Mouse (Mus musculus): ENCODE results near the gene Grk3. TPM values are rescaled to one million over a fixed set of nuclear protein-coding genes. Genes with fewer than 3 reads are reported as not detected.

Gene Grk3
- polyA plus RNA-seq (2015; fragmentation: Nextera tagmentation; extraction: Ambion mirVana) = 13.7 and 20.6 TPM in 2 replicates

DNA sequence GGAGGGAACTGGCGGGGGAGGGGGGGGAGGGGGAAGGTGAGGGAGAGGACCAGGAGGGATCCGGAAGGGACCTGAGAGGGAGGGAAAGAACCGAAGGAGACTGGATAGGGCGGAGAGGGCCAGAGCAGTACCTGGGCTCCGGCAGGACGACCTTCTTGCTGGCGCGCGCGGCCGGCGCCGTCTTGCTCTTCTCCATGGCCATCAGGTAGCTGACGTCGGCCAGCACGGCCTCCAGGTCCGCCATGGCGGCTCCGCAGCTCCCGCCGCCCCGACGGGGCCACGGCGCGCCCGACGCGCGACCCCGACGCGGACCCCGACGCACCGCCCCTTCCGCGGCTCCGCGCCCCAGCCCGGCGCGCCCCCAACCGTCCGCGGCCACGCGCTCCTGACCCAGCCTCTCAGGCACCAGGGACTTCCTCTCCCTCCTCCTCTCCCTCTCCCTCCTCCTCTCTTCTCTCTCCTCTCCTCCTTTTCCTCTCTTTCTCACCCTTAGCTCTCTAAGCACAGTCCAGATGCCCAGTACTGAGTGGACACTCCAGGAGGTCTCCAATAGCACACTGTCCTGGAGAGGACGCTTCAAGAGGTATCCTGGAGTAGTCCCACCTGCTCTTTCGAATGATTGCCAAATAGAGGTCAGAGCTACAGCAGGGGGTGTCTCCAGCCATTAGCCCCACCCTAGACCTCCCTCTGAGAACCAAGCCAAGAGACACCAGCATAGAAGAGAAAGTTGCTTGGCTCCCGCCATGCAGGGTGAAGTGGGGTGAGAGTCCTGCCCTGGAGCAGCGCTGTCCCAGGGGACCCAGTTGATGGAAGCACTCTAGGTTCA lies at the start of gene Grk3:
TSS of gene Grk3 (minus strand) at position 556 of the 826 bp plus-strand sequence.
- H3K9me3 ChIP-seq = no peaks in the 10 kb centered on the region
- H3K36me3 ChIP-seq = no peaks in the 10 kb centered on the region
- peak within 1 kb of the TSS; percentile 62 for H3K4me3 ChIP-seq
- ATAC-seq (ENCODE audit: borderline replicate concordance, extremely low read depth, low FRiP score, low TSS enrichment) = peak; percentile 87
- H3K9ac ChIP-seq = peak within 1 kb of the TSS; percentile 65
- H3K27me3 ChIP-seq = no peaks in the 10 kb centered on the region
- H3K27ac ChIP-seq = peak within 1 kb of the TSS; percentile 86
- H3K4me1 ChIP-seq = peaks cover 19% of the 10 kb centered on the region
- peak within 1 kb of the TSS; percentile 56 for H3K4me2 ChIP-seq
- 2% methylated on average over 44 of the region's 52 CpGs for WGBS

GRCm38 (mm10) chr5:113054308-113054707 lies 38.7 kb upstream of the Grk3 start:
- Histone ChIP-seq H3K4me2 (no peak overlapping the region), H3K36me3 (no peaks in the 10 kb centered on the region), H3K9me3 (no peaks in the 10 kb centered on the region), H3K27ac (no peak overlapping the region), H3K4me1 (no peaks in the 10 kb centered on the region), H3K27me3 (no peaks in the 10 kb centered on the region; the same call in none of the 2 replicates), H3K9ac (no peak overlapping the region), H3K4me3 (no peak overlapping the region)
- WGBS = 2% methylated on average over 16 of the region's 16 CpGs
- ATAC-seq (ENCODE audit: borderline replicate concordance, extremely low read depth, low FRiP score, low TSS enrichment) = no peak

GRCm38 (mm10) chr5:113050581-113051185 lies 35.1 kb upstream of the Grk3 start:
- ATAC-seq (ENCODE audit: borderline replicate concordance, extremely low read depth, low FRiP score, low TSS enrichment) = no peak
- no peak overlapping the region for H3K4me2 ChIP-seq
- no peak overlapping the region for H3K4me3 ChIP-seq
- no peak overlapping the region for H3K9ac ChIP-seq
- H3K27me3 ChIP-seq = no peaks in the 10 kb centered on the region; the same call in none of the 2 replicates
- H3K9me3 ChIP-seq = no peaks in the 10 kb centered on the region
- peaks cover under 1% of the 10 kb centered on the region; the same call in 1 of the 2 replicates for H3K4me1 ChIP-seq
- WGBS = 46% methylated on average over 7 of the region's 7 CpGs
- no peaks in the 10 kb centered on the region for H3K36me3 ChIP-seq
- no peak overlapping the region for H3K27ac ChIP-seq

DNA sequence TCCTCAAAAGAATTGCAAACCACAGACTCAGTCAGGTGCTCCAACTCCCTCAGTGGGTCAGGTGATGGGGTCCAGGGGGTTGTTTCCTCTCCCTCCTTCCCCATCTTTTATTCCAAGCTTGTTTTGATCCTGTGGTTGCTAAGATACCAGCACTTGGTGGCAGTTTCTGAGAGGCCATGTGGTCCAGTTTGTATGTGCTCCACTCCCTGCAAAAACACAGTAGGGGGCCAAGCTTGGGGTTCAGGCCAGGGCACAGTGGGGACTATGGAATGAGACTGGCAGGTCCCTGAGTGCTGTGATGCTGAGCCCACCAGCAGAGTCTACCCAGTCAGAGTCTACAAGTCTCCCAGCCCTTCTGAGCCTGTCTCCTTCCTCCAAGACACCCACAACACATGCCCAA lies 34.3 kb upstream of the Grk3 start:
- no peak overlapping the region for H3K4me2 ChIP-seq
- ATAC-seq (ENCODE audit: borderline replicate concordance, extremely low read depth, low FRiP score, low TSS enrichment) = no peak
- H3K9ac ChIP-seq = no peak overlapping the region
- no peaks in the 10 kb centered on the region for H3K36me3 ChIP-seq
- H3K4me1 ChIP-seq = peaks cover 5% of the 10 kb centered on the region; the same call in 1 of the 2 replicates
- H3K4me3 ChIP-seq = no peak overlapping the region
- H3K27ac ChIP-seq = no peak overlapping the region
- no peaks in the 10 kb centered on the region for H3K9me3 ChIP-seq
- no peaks in the 10 kb centered on the region; the same call in 1 of the 2 replicates for H3K27me3 ChIP-seq

DNA sequence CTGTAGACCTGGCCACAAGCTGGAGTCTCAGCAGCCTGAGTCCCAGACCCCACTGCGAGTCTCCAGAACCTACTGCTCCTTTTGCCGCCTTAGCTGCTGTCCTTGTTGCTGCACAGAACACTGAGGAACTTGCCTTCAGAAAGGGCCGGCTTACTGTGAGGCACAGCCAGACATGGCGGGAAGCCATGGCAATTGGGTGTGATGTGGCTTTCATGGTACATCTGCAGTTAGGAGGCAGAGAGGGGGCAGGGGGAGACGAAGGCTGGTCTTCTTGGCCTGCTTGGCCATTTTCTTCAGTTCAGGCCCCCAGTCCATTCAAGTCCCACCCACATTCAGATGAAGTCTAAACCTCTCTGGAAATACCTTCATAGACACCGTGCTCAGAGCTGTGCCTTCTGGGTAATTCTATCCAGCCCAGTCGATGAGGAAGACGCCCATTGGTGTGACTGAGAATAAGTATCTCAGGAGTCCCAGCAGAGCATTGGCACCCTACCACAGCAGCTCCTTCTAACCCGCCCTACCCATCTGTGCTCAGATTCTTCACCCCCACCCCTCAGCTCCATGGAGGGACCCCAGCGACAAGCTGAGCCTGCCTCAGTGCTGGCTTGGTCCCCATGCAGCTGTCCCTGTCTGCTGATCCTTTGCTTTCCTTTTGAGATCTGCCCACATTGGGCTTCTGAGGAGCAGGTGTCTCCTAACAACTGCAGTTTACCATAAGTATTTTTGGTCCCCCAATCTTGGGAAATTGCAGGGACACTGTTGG lies 30.1 kb upstream of the Grk3 start:
- no peak for ATAC-seq (ENCODE audit: borderline replicate concordance, extremely low read depth, low FRiP score, low TSS enrichment)
- Histone ChIP-seq H3K9me3 (no peaks in the 10 kb centered on the region), H3K4me3 (no peak overlapping the region), H3K36me3 (no peaks in the 10 kb centered on the region), H3K27me3 (no peaks in the 10 kb centered on the region), H3K4me2 (no peak overlapping the region), H3K27ac (no peak overlapping the region), H3K4me1 (peaks cover 21% of the 10 kb centered on the region), H3K9ac (no peak overlapping the region)
- WGBS = 78% methylated on average over 10 of the region's 10 CpGs

DNA sequence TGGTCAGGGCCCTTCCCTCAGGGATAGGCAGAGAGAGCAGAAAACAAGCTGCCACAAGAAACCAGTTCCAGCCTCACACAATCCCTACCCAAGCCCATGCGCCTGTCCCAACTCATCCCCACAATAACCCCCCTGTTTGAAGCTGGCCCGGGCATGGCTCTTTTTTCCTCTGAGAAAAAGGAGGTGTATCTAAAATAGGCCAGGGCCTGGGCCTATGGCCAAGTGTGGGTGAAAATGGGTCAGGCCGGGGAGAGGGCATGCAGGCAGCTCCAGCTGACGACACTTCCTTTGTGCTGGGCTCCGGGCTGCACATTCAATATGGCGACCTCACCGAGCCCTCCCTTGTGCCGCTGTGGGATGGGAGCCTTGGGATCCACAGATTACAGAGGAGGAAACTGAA lies 27.9 kb upstream of the Grk3 start:
- ATAC-seq (ENCODE audit: borderline replicate concordance, extremely low read depth, low FRiP score, low TSS enrichment) = no peak
- no peak overlapping the region for H3K27ac ChIP-seq
- H3K9ac ChIP-seq = no peak overlapping the region
- H3K4me2 ChIP-seq = no peak overlapping the region
- no peaks in the 10 kb centered on the region for H3K27me3 ChIP-seq
- H3K9me3 ChIP-seq = no peaks in the 10 kb centered on the region
- H3K4me1 ChIP-seq = peaks cover 27% of the 10 kb centered on the region
- WGBS = 83% methylated on average over 8 of the region's 8 CpGs
- H3K4me3 ChIP-seq = no peak overlapping the region
- H3K36me3 ChIP-seq = no peaks in the 10 kb centered on the region

DNA sequence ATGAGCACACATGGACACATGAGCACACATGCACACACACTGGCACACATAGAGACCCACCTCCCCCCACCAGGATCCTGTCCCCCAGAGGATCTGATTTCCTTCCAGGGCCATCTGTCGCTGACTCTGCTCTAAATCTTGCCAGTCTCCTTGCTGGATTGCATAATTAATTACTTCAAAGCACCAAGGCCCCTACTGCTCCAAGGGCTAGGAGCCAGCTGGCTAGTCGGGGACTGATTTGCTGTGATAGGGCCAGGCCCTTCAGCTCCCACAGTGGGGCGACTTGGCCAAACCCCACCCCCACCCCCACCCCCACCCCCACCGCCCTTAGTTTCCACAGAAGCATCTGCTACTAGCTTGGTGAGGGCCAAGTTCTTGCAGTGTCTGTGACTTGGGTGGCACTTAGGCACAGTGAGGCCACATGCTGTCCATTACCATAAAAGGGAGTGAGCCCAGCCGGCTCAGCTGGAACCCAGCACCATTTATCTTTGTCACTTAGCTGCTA lies 26.0 kb upstream of the Grk3 start:
- Histone ChIP-seq H3K4me3 (no peak overlapping the region), H3K9ac (no peak overlapping the region), H3K9me3 (no peaks in the 10 kb centered on the region), H3K4me1 (peaks cover 29% of the 10 kb centered on the region), H3K36me3 (no peaks in the 10 kb centered on the region), H3K27ac (peak overlapping the region; percentile 68), H3K4me2 (no peak overlapping the region), H3K27me3 (no peaks in the 10 kb centered on the region)
- peak; percentile 89 for ATAC-seq (ENCODE audit: borderline replicate concordance, extremely low read depth, low FRiP score, low TSS enrichment)
- 19% methylated on average over 5 of the region's 5 CpGs for WGBS

DNA sequence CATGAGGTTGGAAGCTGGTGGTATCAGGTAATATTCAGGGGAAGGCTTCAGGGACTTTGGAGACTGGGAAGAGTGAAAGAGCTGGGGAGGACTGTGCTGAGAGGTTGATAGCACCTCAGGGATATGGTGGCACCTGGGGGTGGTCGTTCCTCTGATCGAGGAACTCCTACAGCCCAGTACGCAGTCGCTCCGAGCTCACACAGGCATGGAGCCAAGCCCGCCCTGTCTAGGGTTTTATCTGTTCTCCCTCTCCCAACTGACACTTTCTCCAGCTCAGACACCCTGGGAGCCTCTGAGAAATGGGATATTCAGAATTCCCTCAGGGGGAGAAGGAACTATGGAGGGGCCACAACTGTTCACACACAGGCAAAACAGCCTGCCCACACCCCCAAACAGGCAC lies 25.2 kb upstream of the Grk3 start:
- Histone ChIP-seq H3K27me3 (no peaks in the 10 kb centered on the region), H3K9me3 (no peaks in the 10 kb centered on the region), H3K4me1 (peaks cover 37% of the 10 kb centered on the region), H3K9ac (no peak overlapping the region), H3K4me2 (no peak overlapping the region), H3K27ac (peak overlapping the region; percentile 68), H3K36me3 (no peaks in the 10 kb centered on the region), H3K4me3 (no peak overlapping the region)
- 54% methylated on average over 6 of the region's 6 CpGs for WGBS
- peak; percentile 24; the same call in 1 of the 2 replicates for ATAC-seq (ENCODE audit: borderline replicate concordance, extremely low read depth, low FRiP score, low TSS enrichment)

DNA sequence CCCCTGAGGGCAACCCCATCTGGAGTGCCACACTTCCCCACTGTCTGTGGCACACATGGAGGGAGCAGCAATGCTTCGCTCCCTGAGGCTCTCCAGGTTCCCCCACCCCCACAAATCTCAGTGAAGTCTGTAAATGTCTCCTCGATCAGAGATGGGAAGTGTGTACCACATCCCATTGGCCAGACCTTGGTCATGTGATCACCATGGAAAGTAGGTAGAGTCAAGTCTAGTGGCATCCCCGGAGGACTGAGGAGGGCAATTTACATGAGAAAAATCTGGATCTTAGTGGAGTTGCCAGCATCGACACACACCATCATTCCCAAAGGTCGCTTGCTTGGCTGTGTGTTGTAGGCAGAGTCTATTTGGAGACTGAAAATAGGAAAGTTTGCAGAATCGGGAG lies 23.0 kb upstream of the Grk3 start:
- Histone ChIP-seq H3K27ac (no peak overlapping the region), H3K4me1 (peaks cover 51% of the 10 kb centered on the region), H3K4me3 (no peak overlapping the region), H3K4me2 (no peak overlapping the region), H3K9me3 (no peaks in the 10 kb centered on the region), H3K9ac (no peak overlapping the region), H3K36me3 (no peaks in the 10 kb centered on the region), H3K27me3 (no peaks in the 10 kb centered on the region)
- ATAC-seq (ENCODE audit: borderline replicate concordance, extremely low read depth, low FRiP score, low TSS enrichment) = no peak
- 86% methylated on average over 6 of the region's 6 CpGs for WGBS

DNA sequence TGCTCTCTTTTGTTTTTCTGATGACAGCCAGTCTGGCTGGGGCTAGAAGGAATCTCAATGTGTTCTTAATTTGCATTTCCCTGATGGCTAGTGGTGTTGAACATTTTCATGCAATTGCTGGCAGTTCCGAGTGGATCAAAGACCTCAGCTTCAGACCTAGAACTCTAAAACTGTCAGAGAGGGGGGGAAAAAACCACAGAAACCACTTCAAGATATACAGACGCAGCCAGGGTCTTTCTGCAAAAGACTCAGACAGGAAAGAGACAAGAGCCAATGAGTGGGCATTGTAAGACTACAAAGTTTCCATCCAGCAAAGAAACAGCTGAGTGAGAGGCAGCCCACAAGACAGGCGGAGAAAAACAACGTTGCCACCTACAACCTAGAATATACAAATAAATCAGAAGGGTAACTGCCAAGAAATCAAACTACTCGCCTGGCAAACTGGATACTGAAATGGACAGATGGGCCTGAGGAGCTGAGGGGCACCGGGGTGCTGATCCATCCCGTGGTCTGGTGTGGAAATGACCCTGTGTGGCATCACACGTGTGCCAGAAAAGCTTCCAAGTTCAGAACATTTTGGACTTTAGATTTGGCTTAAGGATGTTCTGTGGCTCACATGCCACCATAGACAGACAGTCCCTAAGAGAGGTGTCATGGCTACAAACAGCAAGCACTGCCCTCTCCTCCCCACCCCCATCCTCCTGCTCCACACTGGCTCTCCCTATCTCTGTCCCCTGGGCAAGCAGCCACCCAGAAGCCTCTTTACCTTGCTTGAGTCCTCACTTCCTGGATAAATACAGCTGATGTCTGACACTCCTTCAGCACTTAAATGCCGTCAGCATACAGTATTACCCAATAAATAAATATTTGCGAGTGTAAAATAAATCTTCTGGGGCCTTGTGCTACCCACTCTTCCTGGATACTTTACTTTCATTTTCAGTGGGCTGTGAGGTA lies 19.8 kb upstream of the Grk3 start:
- Histone ChIP-seq H3K9ac (no peak overlapping the region), H3K4me3 (no peak overlapping the region), H3K36me3 (no peaks in the 10 kb centered on the region), H3K4me2 (peak overlapping the region; percentile 6; the same call in 1 of the 2 replicates), H3K4me1 (peaks cover 38% of the 10 kb centered on the region), H3K9me3 (no peaks in the 10 kb centered on the region), H3K27ac (peak overlapping the region; percentile 60), H3K27me3 (no peaks in the 10 kb centered on the region)
- ATAC-seq (ENCODE audit: borderline replicate concordance, extremely low read depth, low FRiP score, low TSS enrichment) = peak; percentile 69; the same call in 1 of the 2 replicates
- WGBS = 32% methylated on average over 10 of the region's 10 CpGs
